Mouse (Mus musculus): Measurements from ENCODE around the gene Gm45140.

The Gm45140 gene

GRCm38 (mm10) chr6:87835695-87836094 is at the start of gene Gm45140:
Gene Gm45140 (minus strand): TSS chr6:87835795.
- DNase-seq (ENCODE audit: extremely low spot score, low read depth, low spot score), result no peak

DNA sequence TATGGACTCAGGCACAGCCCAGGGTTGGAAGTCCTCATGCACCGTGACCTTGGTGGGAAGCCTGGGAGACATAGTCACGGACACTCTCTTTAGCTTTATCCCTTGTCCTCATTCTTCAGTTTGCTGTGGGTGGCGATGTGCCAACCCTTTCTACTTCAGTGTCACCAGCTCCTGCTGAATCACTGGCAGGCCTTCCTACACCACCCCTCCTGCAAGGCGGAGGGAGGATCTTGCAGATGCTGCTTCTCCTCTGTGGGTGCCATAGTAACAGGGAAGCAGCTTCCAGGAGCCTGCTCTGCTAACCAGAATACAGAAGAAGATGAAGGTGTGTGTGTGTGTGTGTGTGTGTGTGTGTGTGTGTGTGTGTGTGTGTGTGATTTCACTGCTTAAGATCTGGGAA is 47.2 kb upstream of the Gm45140 start:
- no peak for DNase-seq (ENCODE audit: extremely low spot score, low read depth, low spot score)

DNA sequence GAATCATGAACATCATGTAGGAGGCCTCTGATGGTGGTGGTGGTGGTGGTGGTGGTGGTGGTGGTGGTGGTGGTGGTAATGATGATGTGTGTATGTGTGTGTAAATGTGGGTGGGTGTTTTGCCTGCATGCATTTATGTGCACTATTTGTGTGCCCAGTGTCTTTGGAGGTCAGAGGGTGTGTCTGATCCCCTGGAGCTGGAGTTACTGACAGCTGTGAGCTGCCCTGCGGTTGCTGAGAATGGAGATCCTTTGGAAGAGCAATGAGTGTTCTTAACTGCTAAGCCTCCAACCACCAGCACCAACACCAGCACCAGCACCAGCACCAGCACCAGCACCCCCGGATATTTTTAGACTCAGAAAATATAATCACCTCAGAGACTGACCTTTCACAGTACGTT is 46.6 kb upstream of the Gm45140 start:
- DNase-seq (ENCODE audit: extremely low spot score, low read depth, low spot score), result no peak

GRCm38 (mm10) chr6:87879628-87880027 is 44.0 kb upstream of the Gm45140 start:
- no peak for DNase-seq (ENCODE audit: extremely low spot score, low read depth, low spot score)

DNA sequence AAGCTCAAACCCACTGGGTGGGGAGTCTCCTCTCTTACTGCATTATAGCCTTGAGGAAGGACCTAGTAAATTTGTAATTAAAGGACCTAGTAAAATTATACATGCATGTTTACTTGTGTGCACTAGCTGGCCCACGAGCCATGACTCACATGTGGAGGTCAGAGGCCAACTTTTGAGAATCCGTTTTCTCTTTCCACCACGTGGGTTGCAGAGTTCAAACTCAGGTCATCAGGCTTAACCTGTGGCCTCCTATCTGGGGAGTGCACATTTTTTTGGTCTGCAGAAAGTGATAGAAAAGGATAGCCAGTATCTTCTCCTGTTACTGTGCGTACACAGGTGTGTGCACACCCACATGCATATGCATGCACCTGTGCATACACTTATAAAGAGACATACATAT is 43.4 kb upstream of the Gm45140 start:
- DNase-seq (ENCODE audit: extremely low spot score, low read depth, low spot score), result no peak

- DNase-seq (ENCODE audit: extremely low spot score, low read depth, low spot score), result no peak
Measured at GRCm38 (mm10) chr6:87876068-87876643, 40.6 kb upstream of the Gm45140 start.

GRCm38 (mm10) chr6:87875562-87875961 is 40.0 kb upstream of the Gm45140 start:
- DNase-seq (ENCODE audit: extremely low spot score, low read depth, low spot score), result no peak

DNA sequence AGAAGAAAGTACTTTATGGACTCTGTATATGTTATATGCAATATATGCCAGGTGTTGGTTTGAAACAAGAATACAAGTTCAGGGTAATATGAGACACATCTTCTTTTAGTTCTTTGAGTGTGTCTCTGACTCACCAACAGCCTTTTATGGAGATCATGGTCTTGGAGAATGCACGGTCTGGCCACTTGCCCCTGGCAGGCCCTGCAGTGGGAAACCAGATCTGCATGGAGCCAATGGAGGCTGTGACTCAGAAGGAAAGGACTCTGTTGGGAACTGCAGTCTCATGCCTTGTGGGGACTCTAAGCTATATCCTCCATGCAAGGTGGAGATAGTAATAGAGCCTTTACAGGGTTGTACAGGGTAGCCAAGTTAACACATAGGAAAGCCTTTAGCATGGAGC is 39.5 kb upstream of the Gm45140 start:
- no peak for DNase-seq (ENCODE audit: extremely low spot score, low read depth, low spot score)

- no peak for DNase-seq (ENCODE audit: extremely low spot score, low read depth, low spot score)
Measured at GRCm38 (mm10) chr6:87873963-87874362, 38.4 kb upstream of the Gm45140 start.

DNA sequence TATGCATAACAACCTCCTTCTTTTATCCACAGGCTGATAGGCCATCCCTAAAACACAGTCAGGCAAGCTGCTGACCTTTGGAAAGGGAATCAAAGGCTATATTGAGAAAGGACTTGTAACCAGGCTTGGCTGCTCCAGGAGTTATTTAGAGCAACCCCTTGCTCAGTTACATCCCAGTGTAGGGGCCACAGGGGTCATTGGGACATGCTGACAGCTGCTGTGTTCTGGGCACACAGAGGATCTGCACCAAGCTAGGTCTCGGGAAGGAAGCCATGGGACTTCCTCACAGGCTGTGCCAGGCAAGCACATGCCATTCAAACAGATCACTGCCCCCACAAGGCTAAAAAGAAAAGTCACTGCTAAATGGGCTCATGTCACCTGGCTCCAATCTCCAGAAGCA is 37.5 kb upstream of the Gm45140 start:
- no peak for DNase-seq (ENCODE audit: extremely low spot score, low read depth, low spot score)

DNA sequence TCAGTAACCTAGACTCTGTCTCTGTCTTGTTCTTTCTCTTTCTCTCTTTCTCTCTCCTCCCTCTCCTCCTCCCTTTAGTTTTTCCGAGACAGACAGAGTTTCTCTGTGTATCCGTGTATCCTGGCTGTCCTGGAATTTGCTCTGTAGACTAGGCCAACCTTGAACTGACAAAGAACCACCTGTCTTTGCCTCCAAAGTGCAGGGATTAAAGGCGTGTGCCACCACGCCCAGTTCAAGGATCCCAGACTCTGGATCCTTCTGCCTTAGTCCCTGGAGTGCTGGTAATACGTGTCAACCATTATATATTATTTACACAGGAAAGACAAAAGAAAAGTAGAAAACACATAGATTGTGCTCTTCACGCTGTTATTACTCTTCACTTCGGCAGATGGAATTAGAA is 35.6 kb upstream of the Gm45140 start:
- DNase-seq (ENCODE audit: extremely low spot score, low read depth, low spot score), result no peak

- DNase-seq (ENCODE audit: extremely low spot score, low read depth, low spot score), result no peak
Measured at GRCm38 (mm10) chr6:87870440-87870839, 34.8 kb upstream of the Gm45140 start.

- DNase-seq (ENCODE audit: extremely low spot score, low read depth, low spot score), result no peak
Measured at GRCm38 (mm10) chr6:87868871-87869506, 33.4 kb upstream of the Gm45140 start.

DNA sequence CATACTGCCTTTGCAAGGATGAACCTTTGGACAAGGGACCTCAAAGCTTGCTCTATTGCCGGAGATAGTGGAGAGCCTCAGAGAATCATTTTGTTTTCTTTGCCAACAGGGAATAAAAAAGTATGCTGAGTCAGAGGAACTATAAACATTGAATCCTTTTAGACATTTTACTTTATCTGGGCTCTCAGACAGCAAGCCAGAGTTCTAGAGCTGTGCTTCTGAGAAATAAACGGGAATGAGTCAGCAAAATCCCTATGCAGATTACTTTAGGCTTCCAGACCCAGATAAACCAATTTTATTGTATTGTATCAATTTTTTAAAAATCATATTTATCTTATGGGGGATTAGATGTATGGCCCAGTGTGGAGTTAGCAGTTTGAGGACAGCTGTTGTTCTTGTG is 31.7 kb upstream of the Gm45140 start:
- no peak for DNase-seq (ENCODE audit: extremely low spot score, low read depth, low spot score)

DNA sequence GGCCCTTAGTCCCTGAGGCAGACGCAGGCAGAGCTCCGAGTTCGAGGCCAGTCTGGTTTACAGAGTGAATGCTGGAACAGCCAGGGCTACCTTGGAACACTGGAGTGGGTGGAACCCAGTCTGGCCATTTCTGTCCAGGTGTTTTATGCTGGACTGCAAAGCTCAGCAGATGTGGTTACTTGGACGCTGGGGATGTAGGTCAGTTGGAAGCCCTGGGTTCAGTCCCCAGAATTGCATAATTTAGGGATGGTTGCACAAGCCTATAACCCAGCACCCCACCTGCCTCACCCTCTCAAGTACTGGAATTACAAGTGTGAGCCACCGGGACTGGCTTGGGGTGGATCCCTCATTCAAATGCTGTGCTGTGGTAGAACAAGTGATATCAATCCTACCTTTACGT is 30.6 kb upstream of the Gm45140 start:
- no peak for DNase-seq (ENCODE audit: extremely low spot score, low read depth, low spot score)

DNA sequence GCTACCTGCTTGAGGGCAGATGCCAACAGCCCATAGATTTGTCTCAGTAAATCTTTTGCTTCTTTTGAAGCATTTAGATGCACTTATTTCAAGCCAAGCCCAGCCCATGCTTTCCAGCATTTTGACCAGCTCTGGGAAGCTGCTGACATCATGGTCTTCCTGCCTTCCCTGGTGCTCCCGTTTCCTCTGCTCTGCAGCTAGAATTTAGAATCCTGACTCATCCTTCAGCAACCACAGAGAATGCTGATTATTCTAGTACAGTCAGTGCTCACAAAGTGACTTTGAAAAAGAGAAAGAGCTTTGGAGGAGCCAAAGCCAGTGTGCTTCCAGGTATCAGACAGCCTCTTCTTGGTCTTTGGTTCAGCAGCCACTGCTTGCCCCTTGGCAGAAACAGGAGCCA is 21.5 kb upstream of the Gm45140 start:
- no peak for DNase-seq (ENCODE audit: extremely low spot score, low read depth, low spot score)

DNA sequence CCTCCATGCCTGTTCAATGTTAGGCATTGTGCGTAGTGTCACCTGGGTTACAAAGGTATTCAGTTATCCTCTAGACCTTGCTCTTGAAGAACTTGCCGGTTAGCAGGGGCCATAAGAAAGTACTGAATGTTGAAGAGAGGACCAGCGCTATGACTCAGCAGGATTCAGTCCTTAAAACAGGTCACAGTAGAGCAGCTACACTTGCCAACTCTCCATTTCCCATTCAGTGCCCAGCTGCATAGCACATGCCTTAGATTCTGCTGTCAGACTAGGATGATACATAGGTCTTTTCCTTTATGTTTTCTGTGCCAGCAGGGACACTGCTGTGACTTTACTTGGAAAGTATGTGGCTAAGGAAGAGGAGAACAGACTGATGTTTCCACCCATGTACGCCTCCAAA is 17.9 kb upstream of the Gm45140 start:
- no peak for DNase-seq (ENCODE audit: extremely low spot score, low read depth, low spot score)

DNA sequence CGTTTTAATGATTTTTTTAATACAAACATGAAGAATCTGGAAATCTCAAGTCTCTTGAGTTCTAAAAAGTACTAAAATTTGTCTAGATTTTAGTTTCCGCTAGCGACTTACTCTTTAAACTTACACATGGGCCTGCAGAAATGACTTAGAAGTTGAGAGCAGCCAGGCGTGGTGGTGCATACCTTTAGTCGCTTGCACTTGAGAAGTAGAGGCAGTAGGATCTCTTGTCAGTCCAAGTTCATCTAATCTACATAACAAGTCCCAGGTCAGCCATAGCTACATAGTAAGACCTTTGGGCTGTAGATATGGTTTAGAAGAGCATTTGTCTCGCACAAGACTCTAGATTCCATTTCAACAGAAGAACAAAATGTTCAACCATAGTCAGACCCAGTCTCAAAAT is 16.3 kb upstream of the Gm45140 start:
- no peak for DNase-seq (ENCODE audit: extremely low spot score, low read depth, low spot score)

GRCm38 (mm10) chr6:87850900-87851614 is 15.5 kb upstream of the Gm45140 start, which contains the start of gene Cnbp:
Gene Cnbp (minus strand): TSS chr6:87851106.
- peak; percentile 86 for DNase-seq (ENCODE audit: extremely low spot score, low read depth, low spot score)

DNA sequence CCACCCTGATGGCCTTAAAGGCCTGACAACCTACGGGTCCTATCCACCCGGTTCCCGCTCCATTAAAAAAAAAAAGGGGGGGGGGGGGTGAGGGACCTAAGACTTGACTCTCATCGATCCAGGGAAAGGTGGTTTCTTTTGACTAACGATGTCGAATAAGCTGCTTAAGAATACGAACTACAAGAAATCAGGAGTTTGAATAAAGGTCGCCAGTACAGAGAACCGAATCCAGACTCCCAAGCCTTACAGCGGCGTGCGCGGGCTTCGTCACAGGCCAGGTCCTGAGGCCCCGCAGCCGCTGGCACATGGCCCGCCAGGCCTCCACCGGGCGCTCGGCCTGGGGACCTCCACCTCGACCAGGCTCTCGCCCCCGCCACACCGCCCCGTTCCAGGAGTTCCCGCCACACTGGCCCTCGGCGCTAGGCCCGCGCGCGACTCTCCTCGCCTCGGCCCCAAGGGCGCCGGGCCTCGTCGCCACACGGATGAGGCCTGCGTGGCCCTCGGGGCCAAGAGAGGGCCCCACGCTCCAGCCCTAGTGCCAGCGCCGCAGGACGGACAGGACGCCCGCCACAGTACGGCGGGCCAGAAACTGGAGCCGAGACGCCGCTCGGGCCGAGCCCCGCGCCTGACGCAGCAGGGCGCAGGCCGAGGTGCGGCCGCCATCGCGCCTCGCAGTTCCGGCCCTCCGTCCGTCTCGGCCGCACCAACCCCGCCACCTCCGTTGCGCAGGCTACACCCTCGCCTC is 14.7 kb upstream of the Gm45140 start:
- no peak for DNase-seq (ENCODE audit: extremely low spot score, low read depth, low spot score)

DNA sequence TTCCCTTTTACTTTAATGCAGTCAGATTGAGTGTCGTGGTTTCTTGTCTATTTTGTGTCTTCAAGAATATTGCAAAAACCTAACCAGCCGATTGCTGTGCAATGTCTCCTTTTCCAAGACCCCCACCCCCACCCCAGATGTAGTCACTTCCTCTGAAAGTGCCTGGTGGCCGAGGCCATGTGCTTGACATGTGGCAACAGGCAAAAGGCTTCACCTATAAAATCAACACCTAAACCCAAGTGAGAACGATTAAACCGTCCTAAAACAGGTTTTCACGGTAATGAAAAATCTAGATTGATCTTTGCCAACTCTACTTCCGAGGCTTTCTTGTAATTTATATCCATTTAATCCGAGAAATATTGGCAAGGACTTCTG is 14.2 kb upstream of the Gm45140 start:
- peak; percentile 58 for DNase-seq (ENCODE audit: extremely low spot score, low read depth, low spot score)

- no peak for DNase-seq (ENCODE audit: extremely low spot score, low read depth, low spot score)
Measured at GRCm38 (mm10) chr6:87846813-87847212, 11.2 kb upstream of the Gm45140 start.
